Mouse (Mus musculus): ENCODE results near the gene Armt1. TPM values are rescaled to one million over a fixed set of nuclear protein-coding genes. Genes with fewer than 3 reads are reported as not detected.

Armt1 gene
- 19.5 and 22.3 TPM in 2 replicates for polyA plus RNA-seq (2015; fragmentation: Nextera tagmentation; extraction: Ambion mirVana)

- Histone ChIP-seq H3K36me3 (ENCODE audit: control insufficient read depth, insufficient read depth, low read length) (no peaks in the 10 kb centered on the region), H3K4me2 (ENCODE audit: low read depth, low read length) (peak within 1 kb of the TSS; percentile 76), H3K9ac (ENCODE audit: low read length) (peak within 1 kb of the TSS; percentile 86), H3K9me3 (ENCODE audit: control insufficient read depth, low read length) (no peaks in the 10 kb centered on the region), H3K27me3 (ENCODE audit: control insufficient read depth, insufficient read depth, low read depth, low read length) (no peaks in the 10 kb centered on the region), H3K4me1 (replicated peaks; ENCODE audit: control insufficient read depth, insufficient read depth, low read length) (peaks cover 6% of the 10 kb centered on the region), H3K4me3 (ENCODE audit: low read length) (peak within 1 kb of the TSS; percentile 76), H3K27ac (ENCODE audit: low read length) (peak within 1 kb of the TSS; percentile 91)
- under 1% methylated on average over 56 of the region's 75 CpGs for WGBS
- ATAC-seq (ENCODE audit: low read depth) = peak; percentile 98
Observed at GRCm38 (mm10) chr10:4432123-4432931, at the start of gene Armt1, which contains the start of gene Rmnd1. TSS of gene Armt1 (plus strand) at chr10:4432467. TSS of gene Rmnd1 (minus strand) at chr10:4432388.

GRCm38 (mm10) chr10:4384244-4384643, 48.0 kb upstream of the Armt1 start:
- no peak for ATAC-seq (ENCODE audit: low read depth)
- Histone ChIP-seq H3K4me1 (replicated peaks; ENCODE audit: control insufficient read depth, insufficient read depth, low read length) (peaks cover 9% of the 10 kb centered on the region), H3K27ac (ENCODE audit: low read length) (no peak overlapping the region), H3K36me3 (ENCODE audit: control insufficient read depth, insufficient read depth, low read length) (no peaks in the 10 kb centered on the region), H3K9me3 (ENCODE audit: control insufficient read depth, low read length) (no peaks in the 10 kb centered on the region), H3K27me3 (ENCODE audit: control insufficient read depth, insufficient read depth, low read depth, low read length) (no peaks in the 10 kb centered on the region), H3K4me2 (ENCODE audit: low read depth, low read length) (no peak overlapping the region), H3K4me3 (ENCODE audit: low read length) (no peak overlapping the region), H3K9ac (ENCODE audit: low read length) (no peak overlapping the region)
- 89% methylated on average over 7 of the region's 7 CpGs for WGBS

GRCm38 (mm10) chr10:4386609-4387591, 45.4 kb upstream of the Armt1 start:
- no peaks in the 10 kb centered on the region for H3K27me3 ChIP-seq (ENCODE audit: control insufficient read depth, insufficient read depth, low read depth, low read length)
- peak; percentile 93 for ATAC-seq (ENCODE audit: low read depth)

GRCm38 (mm10) chr10:4387701-4388383, 44.4 kb upstream of the Armt1 start, which contains the start of gene Zbtb2:
TSS of gene Zbtb2 (minus strand) at chr10:4388108.
- H3K4me2 ChIP-seq (ENCODE audit: low read depth, low read length) = peak within 1 kb of the TSS; percentile 64
- no peaks in the 10 kb centered on the region for H3K27me3 ChIP-seq (ENCODE audit: control insufficient read depth, insufficient read depth, low read depth, low read length)
- 0 out of 2 replicates have a peak, but pooled peaks have one; percentile 0 for ATAC-seq (ENCODE audit: low read depth)
- peak within 1 kb of the TSS; percentile 79 for H3K4me3 ChIP-seq (ENCODE audit: low read length)
- H3K27ac ChIP-seq (ENCODE audit: low read length) = peak within 1 kb of the TSS; percentile 99
- peaks cover 32% of the 10 kb centered on the region for H3K4me1 ChIP-seq (replicated peaks; ENCODE audit: control insufficient read depth, insufficient read depth, low read length)
- no peaks in the 10 kb centered on the region for H3K9me3 ChIP-seq (ENCODE audit: control insufficient read depth, low read length)
- peak within 1 kb of the TSS; percentile 93 for H3K9ac ChIP-seq (ENCODE audit: low read length)
- H3K36me3 ChIP-seq (ENCODE audit: control insufficient read depth, insufficient read depth, low read length) = peaks cover 5% of the 10 kb centered on the region
- under 1% methylated on average over 34 of the region's 87 CpGs for WGBS

More at GRCm38 (mm10) chr10:4386609-4387591, 45.4 kb upstream of the Armt1 start:
- peaks cover 31% of the 10 kb centered on the region for H3K4me1 ChIP-seq (replicated peaks; ENCODE audit: control insufficient read depth, insufficient read depth, low read length)
- peak overlapping the region; percentile 79 for H3K4me3 ChIP-seq (ENCODE audit: low read length)
- H3K36me3 ChIP-seq (ENCODE audit: control insufficient read depth, insufficient read depth, low read length) = no peaks in the 10 kb centered on the region
- under 1% methylated on average over 42 of the region's 133 CpGs for WGBS
- peak overlapping the region; percentile 74 for H3K4me2 ChIP-seq (ENCODE audit: low read depth, low read length)
- peak overlapping the region; percentile 93 for H3K9ac ChIP-seq (ENCODE audit: low read length)
- H3K27ac ChIP-seq (ENCODE audit: low read length) = peak overlapping the region; percentile 99
- no peaks in the 10 kb centered on the region for H3K9me3 ChIP-seq (ENCODE audit: control insufficient read depth, low read length)

- Histone ChIP-seq H3K36me3 (ENCODE audit: control insufficient read depth, insufficient read depth, low read length) (peaks cover 8% of the 10 kb centered on the region), H3K9me3 (ENCODE audit: control insufficient read depth, low read length) (no peaks in the 10 kb centered on the region), H3K9ac (ENCODE audit: low read length) (peak overlapping the region; percentile 93), H3K4me1 (replicated peaks; ENCODE audit: control insufficient read depth, insufficient read depth, low read length) (peaks cover 29% of the 10 kb centered on the region), H3K4me2 (ENCODE audit: low read depth, low read length) (peak overlapping the region; percentile 64), H3K27me3 (ENCODE audit: control insufficient read depth, insufficient read depth, low read depth, low read length) (no peaks in the 10 kb centered on the region), H3K27ac (ENCODE audit: low read length) (peak overlapping the region; percentile 99), H3K4me3 (ENCODE audit: low read length) (peak overlapping the region; percentile 79)
- under 1% methylated on average over 19 of the region's 19 CpGs for WGBS
- ATAC-seq (ENCODE audit: low read depth) = no peak
Observed at GRCm38 (mm10) chr10:4388384-4388745, 43.9 kb upstream of the Armt1 start.

- H3K9me3 ChIP-seq (ENCODE audit: control insufficient read depth, low read length) = no peaks in the 10 kb centered on the region
- H3K27ac ChIP-seq (ENCODE audit: low read length) = no peak overlapping the region
- H3K4me2 ChIP-seq (ENCODE audit: low read depth, low read length) = peak overlapping the region; percentile 64
- peaks cover 8% of the 10 kb centered on the region for H3K36me3 ChIP-seq (ENCODE audit: control insufficient read depth, insufficient read depth, low read length)
- ATAC-seq (ENCODE audit: low read depth) = no peak
- H3K9ac ChIP-seq (ENCODE audit: low read length) = peak overlapping the region; percentile 93
- peak overlapping the region; percentile 79 for H3K4me3 ChIP-seq (ENCODE audit: low read length)
- H3K4me1 ChIP-seq (replicated peaks; ENCODE audit: control insufficient read depth, insufficient read depth, low read length) = peaks cover 29% of the 10 kb centered on the region
- no peaks in the 10 kb centered on the region for H3K27me3 ChIP-seq (ENCODE audit: control insufficient read depth, insufficient read depth, low read depth, low read length)
- 5% methylated on average over 10 of the region's 10 CpGs for WGBS
Observed at GRCm38 (mm10) chr10:4389036-4389435, 43.2 kb upstream of the Armt1 start.

- Histone ChIP-seq H3K4me1 (replicated peaks; ENCODE audit: control insufficient read depth, insufficient read depth, low read length) (peaks cover 29% of the 10 kb centered on the region), H3K4me3 (ENCODE audit: low read length) (peak overlapping the region; percentile 79), H3K4me2 (ENCODE audit: low read depth, low read length) (peak overlapping the region; percentile 64), H3K9ac (ENCODE audit: low read length) (peak overlapping the region; percentile 93), H3K36me3 (ENCODE audit: control insufficient read depth, insufficient read depth, low read length) (peaks cover 10% of the 10 kb centered on the region), H3K27me3 (ENCODE audit: control insufficient read depth, insufficient read depth, low read depth, low read length) (no peaks in the 10 kb centered on the region), H3K27ac (ENCODE audit: low read length) (no peak overlapping the region), H3K9me3 (ENCODE audit: control insufficient read depth, low read length) (no peaks in the 10 kb centered on the region)
- ATAC-seq (ENCODE audit: low read depth) = no peak
- WGBS = 46% methylated on average over 5 of the region's 5 CpGs
Observed at GRCm38 (mm10) chr10:4389461-4390112, 42.7 kb upstream of the Armt1 start.

- no peaks in the 10 kb centered on the region for H3K9me3 ChIP-seq (ENCODE audit: control insufficient read depth, low read length)
- ATAC-seq (ENCODE audit: low read depth) = no peak
- H3K4me1 ChIP-seq (replicated peaks; ENCODE audit: control insufficient read depth, insufficient read depth, low read length) = peaks cover 29% of the 10 kb centered on the region
- no peak overlapping the region for H3K4me3 ChIP-seq (ENCODE audit: low read length)
- H3K4me2 ChIP-seq (ENCODE audit: low read depth, low read length) = no peak overlapping the region
- no peak overlapping the region for H3K9ac ChIP-seq (ENCODE audit: low read length)
- H3K27me3 ChIP-seq (ENCODE audit: control insufficient read depth, insufficient read depth, low read depth, low read length) = no peaks in the 10 kb centered on the region
- H3K36me3 ChIP-seq (ENCODE audit: control insufficient read depth, insufficient read depth, low read length) = peaks cover 13% of the 10 kb centered on the region
- H3K27ac ChIP-seq (ENCODE audit: low read length) = no peak overlapping the region
- 52% methylated on average over 2 of the region's 2 CpGs for WGBS
Observed at GRCm38 (mm10) chr10:4390550-4390949, 41.7 kb upstream of the Armt1 start.
